Mouse (Mus musculus): ENCODE results near the gene Crebzf. TPM values are rescaled to one million over a fixed set of nuclear protein-coding genes. Genes with fewer than 3 reads are reported as not detected.

The Crebzf gene
- polyA plus RNA-seq, 1 experiment from 2014 or later: 28.5 TPM

Other genes with a start within 250 kb of the Crebzf start
- not detected in 2 replicates for gene Ccdc83, start 177.0 kb upstream of the Crebzf start, polyA plus RNA-seq (2015; fragmentation: Nextera tagmentation; extraction: Ambion mirVana)
- gene Sytl2, start 140.5 kb upstream of the Crebzf start, polyA plus RNA-seq (2015; fragmentation: Nextera tagmentation; extraction: Ambion mirVana): 7.8 and 8.5 TPM in 2 replicates
- 2.0 and 2.3 TPM in 2 replicates for gene Ccdc89, start 16.2 kb upstream of the Crebzf start, polyA plus RNA-seq (2015; fragmentation: Nextera tagmentation; extraction: Ambion mirVana)
- 124 and 134 TPM in 2 replicates for gene Tmem126a, start 14.5 kb downstream of the Crebzf start, polyA plus RNA-seq (2015; fragmentation: Nextera tagmentation; extraction: Ambion mirVana)
- gene Tmem126b, start 33.3 kb downstream of the Crebzf start, polyA plus RNA-seq (2015; fragmentation: Nextera tagmentation; extraction: Ambion mirVana): 42.0 and 47.0 TPM in 2 replicates
- gene Dlg2, start 33.9 kb downstream of the Crebzf start, polyA plus RNA-seq (2015; fragmentation: Nextera tagmentation; extraction: Ambion mirVana): 27.4 and 28.5 TPM in 2 replicates